Mouse (Mus musculus): ENCODE results near the gene Rab11fip5. TPM values are rescaled to one million over a fixed set of nuclear protein-coding genes. Genes with fewer than 3 reads are reported as not detected.

The Rab11fip5 gene
- polyA plus RNA-seq, 1 experiment = not detected

DNA sequence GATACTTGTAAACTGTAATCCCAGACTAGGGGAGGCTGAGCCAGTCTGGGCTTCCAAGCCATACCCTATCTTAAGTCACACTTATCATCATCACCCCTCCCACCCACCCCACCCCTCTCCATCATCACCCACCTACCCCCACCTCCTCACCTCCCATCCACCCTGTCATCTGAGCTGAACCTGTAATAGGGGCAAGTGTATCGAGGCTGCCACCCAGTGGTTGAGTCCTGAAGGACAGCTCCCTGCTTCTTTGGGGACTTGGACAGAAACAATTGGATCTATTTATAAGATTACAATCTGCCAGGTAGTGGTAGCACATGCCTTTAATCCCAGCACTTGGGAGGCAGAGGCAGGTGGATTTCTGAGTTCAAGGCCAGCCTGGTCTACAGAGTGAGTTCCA lies 22.7 kb upstream of the Rab11fip5 start:
- Histone ChIP-seq H3K4me1 (ENCODE audit: control insufficient read depth, insufficient read depth, low read length) (no peaks in the 10 kb centered on the region), H3K4me3 (ENCODE audit: insufficient read depth, low read depth, low read length) (no peak overlapping the region), H3K27ac (ENCODE audit: insufficient read depth, low read depth, low read length) (no peak overlapping the region)
- 25% methylated on average over 1 of the region's 1 CpGs for WGBS
- TF ChIP-seq CTCF (IDR thresholded peaks at IDR 0.05; ENCODE audit: insufficient read depth, low read depth, low read length) (no peak), POLR2A (IDR thresholded peaks at IDR 0.05; ENCODE audit: insufficient read depth, low read depth, low read length) (no peak)

DNA sequence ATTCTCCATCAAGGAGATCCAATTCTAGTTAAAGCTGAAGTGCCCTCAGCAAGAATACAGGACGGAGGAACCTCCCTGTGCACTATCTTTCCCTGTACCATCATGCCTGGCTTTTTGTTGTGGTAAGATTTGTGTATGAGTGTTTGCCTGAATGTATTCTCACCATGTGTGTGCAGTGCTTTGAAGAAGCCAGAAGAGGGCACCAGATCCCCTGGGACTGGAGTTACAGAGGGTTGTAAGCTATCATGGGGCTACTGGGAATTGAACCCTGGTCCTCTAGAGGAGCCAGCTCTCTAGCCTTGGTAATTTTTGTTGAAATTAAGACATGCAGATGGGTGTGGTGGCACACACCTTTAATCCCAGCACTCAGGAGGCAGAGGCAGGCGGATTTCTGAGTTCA lies 20.9 kb upstream of the Rab11fip5 start:
- Histone ChIP-seq H3K27ac (ENCODE audit: insufficient read depth, low read depth, low read length) (no peak overlapping the region), H3K4me3 (ENCODE audit: insufficient read depth, low read depth, low read length) (no peak overlapping the region), H3K4me1 (ENCODE audit: control insufficient read depth, insufficient read depth, low read length) (no peaks in the 10 kb centered on the region)
- 91% methylated on average over 2 of the region's 2 CpGs for WGBS
- TF ChIP-seq CTCF (IDR thresholded peaks at IDR 0.05; ENCODE audit: insufficient read depth, low read depth, low read length) = no peak

DNA sequence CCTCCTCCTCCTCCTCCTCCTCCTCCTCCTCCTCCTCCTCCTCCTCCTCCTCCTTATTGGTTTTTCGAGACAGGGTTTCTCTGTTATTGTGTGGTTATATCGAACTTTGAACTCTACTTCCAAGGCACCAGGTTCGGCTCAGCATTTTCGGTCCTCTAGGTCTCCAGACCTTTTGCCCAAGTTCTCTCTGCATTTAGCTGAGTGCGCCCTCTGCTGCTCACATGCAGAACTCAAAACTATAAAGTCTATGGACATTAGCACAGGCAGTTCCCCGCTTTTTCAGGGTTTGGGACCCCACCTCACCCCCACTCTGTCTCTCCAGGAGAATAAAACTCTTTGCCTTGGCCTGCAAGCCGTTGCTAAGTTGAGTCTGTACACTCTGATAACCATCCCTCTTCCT lies 17.4 kb upstream of the Rab11fip5 start:
- Histone ChIP-seq H3K4me1 (ENCODE audit: control insufficient read depth, insufficient read depth, low read length) (no peaks in the 10 kb centered on the region), H3K4me3 (ENCODE audit: insufficient read depth, low read depth, low read length) (no peak overlapping the region), H3K27ac (ENCODE audit: insufficient read depth, low read depth, low read length) (no peak overlapping the region)
- 13% methylated on average over 6 of the region's 7 CpGs for WGBS
- TF ChIP-seq POLR2A (IDR thresholded peaks at IDR 0.05; ENCODE audit: insufficient read depth, low read depth, low read length) (no peak), CTCF (IDR thresholded peaks at IDR 0.05; ENCODE audit: insufficient read depth, low read depth, low read length) (no peak)

DNA sequence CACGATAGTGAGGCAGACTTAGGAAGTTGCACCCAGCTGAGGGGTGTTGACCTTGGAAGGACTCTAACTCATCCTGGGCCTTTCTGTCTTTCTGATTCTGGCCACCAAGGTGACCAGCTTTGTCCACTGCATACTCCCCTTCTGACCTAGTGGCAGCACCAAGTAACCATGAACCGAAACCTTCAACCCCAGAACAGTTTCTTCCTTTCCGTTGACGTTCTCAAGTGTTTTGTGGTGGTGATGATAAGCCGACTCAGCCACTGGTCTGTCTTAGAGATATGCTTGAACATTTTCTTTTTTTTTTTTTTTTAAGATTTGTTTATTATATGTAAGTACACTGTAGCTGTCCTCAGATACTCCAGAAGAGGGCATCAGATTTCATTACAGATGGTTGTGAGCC lies 14.2 kb upstream of the Rab11fip5 start:
- TF ChIP-seq POLR2A (IDR thresholded peaks at IDR 0.05; ENCODE audit: insufficient read depth, low read depth, low read length) = no peak
- no peak for TF ChIP-seq CTCF (IDR thresholded peaks at IDR 0.05; ENCODE audit: insufficient read depth, low read depth, low read length)
- WGBS = 86% methylated on average over 5 of the region's 5 CpGs
- Histone ChIP-seq H3K4me1 (ENCODE audit: control insufficient read depth, insufficient read depth, low read length) (no peaks in the 10 kb centered on the region), H3K4me3 (ENCODE audit: insufficient read depth, low read depth, low read length) (no peak overlapping the region), H3K27ac (ENCODE audit: insufficient read depth, low read depth, low read length) (no peak overlapping the region)

DNA sequence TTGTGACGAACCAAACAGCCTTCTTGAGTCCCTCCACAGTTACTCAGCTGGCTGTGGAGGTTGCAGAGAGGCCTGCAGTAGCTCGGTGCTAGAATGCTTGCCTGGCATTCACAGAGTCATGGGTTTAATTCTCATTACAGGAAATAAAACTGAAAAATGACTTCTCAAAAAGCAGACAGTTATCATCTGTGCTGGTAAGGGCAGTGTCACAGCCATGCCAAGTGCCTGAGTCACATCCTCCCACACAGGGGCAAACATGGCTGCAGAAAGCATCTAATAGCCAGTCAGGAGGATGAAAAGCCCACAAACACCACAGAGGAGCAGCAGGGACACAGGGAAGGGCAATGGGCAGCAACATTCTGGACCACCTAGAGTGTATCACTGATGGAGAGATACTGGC lies 8.4 kb upstream of the Rab11fip5 start:
- TF ChIP-seq POLR2A (IDR thresholded peaks at IDR 0.05; ENCODE audit: insufficient read depth, low read depth, low read length) (no peak), CTCF (IDR thresholded peaks at IDR 0.05; ENCODE audit: insufficient read depth, low read depth, low read length) (no peak)
- H3K4me3 ChIP-seq (ENCODE audit: insufficient read depth, low read depth, low read length) = no peak overlapping the region
- 94% methylated on average over 2 of the region's 2 CpGs for WGBS
- H3K4me1 ChIP-seq (ENCODE audit: control insufficient read depth, insufficient read depth, low read length) = peaks cover 3% of the 10 kb centered on the region; the same call in 1 of the 2 replicates
- no peak overlapping the region for H3K27ac ChIP-seq (ENCODE audit: insufficient read depth, low read depth, low read length)

DNA sequence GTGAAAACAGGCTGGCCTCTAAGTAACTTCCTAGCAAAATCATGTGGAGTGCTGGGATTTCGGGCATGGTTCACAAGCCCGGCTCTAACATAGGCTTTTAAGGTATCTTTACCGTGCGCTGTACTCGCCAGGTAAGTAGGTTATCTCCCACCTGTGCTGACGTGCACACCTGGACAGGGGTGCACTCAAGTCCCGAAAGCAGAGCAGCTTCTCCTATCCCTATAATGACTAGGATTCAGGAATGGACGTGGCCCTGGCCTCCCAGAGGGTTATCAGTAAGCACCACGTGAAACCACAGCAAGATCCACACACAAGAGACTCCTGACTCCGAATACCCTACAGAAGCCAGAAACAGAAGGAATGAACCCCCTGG lies 7.2 kb upstream of the Rab11fip5 start:
- WGBS = 91% methylated on average over 10 of the region's 10 CpGs
- TF ChIP-seq CTCF (IDR thresholded peaks at IDR 0.05; ENCODE audit: insufficient read depth, low read depth, low read length) = no peak
- no peak for TF ChIP-seq POLR2A (IDR thresholded peaks at IDR 0.05; ENCODE audit: insufficient read depth, low read depth, low read length)
- H3K4me3 ChIP-seq (ENCODE audit: insufficient read depth, low read depth, low read length) = no peak overlapping the region

DNA sequence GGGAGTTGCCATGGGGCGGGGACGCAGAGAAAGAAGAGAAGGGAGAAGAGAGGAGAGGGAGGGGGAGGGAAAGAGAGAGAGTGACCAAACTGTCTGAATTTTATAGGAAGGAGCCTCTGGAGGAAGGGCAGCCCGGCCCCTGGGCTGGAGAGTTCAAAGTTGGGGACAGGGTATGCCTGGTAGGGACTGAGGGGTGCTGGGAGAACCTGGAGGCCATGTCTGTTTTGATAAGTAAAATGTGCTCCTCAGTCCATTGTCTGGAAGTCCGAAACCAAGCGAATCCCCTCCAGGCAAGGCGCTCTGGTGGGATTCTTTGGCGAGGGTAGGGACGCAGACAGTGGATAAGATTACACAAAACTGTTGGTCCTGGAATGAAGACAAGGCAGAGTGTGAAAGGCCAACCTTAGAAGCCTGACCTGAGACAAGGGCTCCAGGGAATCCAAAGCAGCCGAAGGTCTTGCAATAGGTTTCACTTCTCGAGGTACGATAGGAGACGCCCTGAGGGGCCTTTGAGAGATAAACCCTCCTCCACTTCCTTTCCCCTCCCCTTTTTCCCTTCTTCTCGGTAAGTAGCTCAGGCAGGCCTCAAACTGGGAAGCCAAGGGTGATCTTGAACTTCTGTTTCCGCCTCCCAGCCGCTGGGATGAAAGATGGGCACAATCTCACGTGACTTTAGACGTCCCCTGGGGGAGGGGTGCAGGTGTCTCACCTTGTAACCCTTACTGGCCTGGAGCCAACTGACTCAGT lies 6.6 kb upstream of the Rab11fip5 start:
- TF ChIP-seq CTCF (IDR thresholded peaks at IDR 0.05; ENCODE audit: insufficient read depth, low read depth, low read length) (peak; percentile 1; the same call in 1 of the 2 replicates), POLR2A (IDR thresholded peaks at IDR 0.05; ENCODE audit: insufficient read depth, low read depth, low read length) (no peak)
- H3K4me3 ChIP-seq (ENCODE audit: insufficient read depth, low read depth, low read length) = no peak overlapping the region
- H3K4me1 ChIP-seq (ENCODE audit: control insufficient read depth, insufficient read depth, low read length) = peaks cover 3% of the 10 kb centered on the region; the same call in 1 of the 2 replicates
- H3K27ac ChIP-seq (ENCODE audit: insufficient read depth, low read depth, low read length) = no peak overlapping the region
- 56% methylated on average over 17 of the region's 17 CpGs for WGBS

More for the DNA sequence above, 7.2 kb upstream of the Rab11fip5 start:
- Histone ChIP-seq H3K4me1 (ENCODE audit: control insufficient read depth, insufficient read depth, low read length) (peaks cover 3% of the 10 kb centered on the region; the same call in 1 of the 2 replicates), H3K27ac (ENCODE audit: insufficient read depth, low read depth, low read length) (no peak overlapping the region)

DNA sequence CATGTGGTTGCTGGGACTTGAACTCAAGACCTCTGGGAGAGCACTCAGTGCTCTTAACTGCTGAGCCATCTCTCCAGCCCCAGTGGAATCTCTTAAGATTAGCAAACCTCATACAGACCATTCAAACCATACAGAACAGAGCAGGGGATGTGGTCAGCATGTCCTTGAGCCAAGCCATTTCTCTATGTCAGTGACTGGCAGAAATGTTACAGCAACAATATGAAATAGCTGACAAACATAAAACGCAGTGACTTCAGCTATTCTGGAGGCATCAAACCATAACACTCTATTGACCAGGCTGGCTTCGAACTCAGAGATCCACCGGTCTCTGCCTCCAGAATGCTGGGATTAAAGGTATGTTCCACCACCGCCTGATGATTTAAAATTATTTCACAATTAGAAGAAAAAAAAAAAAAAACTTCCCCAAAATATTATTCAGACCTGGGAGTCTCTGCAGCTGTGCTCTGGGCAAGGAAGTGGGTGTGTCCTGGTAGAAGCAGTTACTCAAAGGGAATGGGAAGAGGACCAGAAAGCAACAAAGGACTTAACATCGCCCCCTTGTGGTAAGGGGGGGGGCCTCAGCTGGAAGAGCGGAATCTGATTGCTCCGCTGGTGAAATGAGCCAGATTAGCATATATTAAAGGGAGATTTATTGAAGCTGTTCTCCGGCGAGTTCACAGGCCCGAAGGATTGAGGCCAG lies 5.9 kb upstream of the Rab11fip5 start:
- H3K4me1 ChIP-seq (ENCODE audit: control insufficient read depth, insufficient read depth, low read length) = peaks cover 3% of the 10 kb centered on the region; the same call in 1 of the 2 replicates
- WGBS = 32% methylated on average over 10 of the region's 10 CpGs
- no peak overlapping the region for H3K4me3 ChIP-seq (ENCODE audit: insufficient read depth, low read depth, low read length)
- H3K27ac ChIP-seq (ENCODE audit: insufficient read depth, low read depth, low read length) = no peak overlapping the region
- TF ChIP-seq POLR2A (IDR thresholded peaks at IDR 0.05; ENCODE audit: insufficient read depth, low read depth, low read length) (no peak), CTCF (IDR thresholded peaks at IDR 0.05; ENCODE audit: insufficient read depth, low read depth, low read length) (peak; percentile 54)

DNA sequence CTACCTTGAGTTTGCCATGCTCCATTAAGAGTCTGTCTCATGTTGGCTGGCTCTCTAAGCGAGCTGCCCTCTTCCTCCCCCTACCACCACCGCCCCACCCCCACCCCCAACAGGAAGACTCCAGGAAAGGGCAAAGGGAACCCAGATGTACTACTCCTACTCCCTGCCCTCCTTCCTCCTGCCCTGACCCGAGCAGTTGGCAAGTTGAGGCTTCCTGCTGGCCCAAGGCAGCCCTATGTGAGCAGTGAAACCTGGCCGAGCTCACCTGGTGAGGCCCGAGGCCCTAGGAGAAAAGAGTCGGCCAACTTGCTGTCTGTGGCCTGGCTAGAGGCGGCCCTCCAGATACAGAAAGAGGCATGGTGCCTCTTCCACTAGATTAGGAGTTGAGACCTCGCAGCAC lies 4.2 kb upstream of the Rab11fip5 start:
- WGBS = 76% methylated on average over 8 of the region's 8 CpGs
- Histone ChIP-seq H3K27ac (ENCODE audit: insufficient read depth, low read depth, low read length) (no peak overlapping the region), H3K4me3 (ENCODE audit: insufficient read depth, low read depth, low read length) (no peak overlapping the region), H3K4me1 (ENCODE audit: control insufficient read depth, insufficient read depth, low read length) (peaks cover 10% of the 10 kb centered on the region)
- TF ChIP-seq CTCF (IDR thresholded peaks at IDR 0.05; ENCODE audit: insufficient read depth, low read depth, low read length) (no peak), POLR2A (IDR thresholded peaks at IDR 0.05; ENCODE audit: insufficient read depth, low read depth, low read length) (no peak)
